ENCODE assay signal across 15 mouse cellular contexts in the genomic region with DNA sequence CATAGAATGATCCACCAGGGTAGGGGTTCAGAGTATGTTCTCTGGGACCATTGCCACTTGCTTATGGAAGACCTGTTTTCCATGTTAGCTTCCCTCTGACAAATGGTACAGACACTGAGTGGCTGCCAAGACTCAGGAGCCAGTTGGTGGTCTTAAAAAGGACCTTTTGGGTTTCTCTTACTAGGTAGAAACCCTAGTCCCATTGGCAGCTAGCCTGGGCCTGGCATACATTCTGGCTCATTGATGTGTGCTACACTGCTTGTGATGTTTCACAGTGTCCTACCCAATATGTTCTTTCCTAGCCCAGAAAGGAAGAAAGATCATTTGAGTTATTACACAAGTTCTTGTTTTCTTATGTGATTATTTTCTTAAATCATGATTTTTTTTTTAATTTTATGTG.
"Had no signal": no experiment of that assay in that cellular context is flagged by ENCODE, and none has a peak within 500 bp of the region (broad histone marks: within the 10 kb centered on the region; RNA-seq: fewer than 3 reads in every experiment).

No protein-coding gene starts in this region.

- H3K4me3 ChIP-seq: neural tube, embryonic 13.5 days; stomach, embryonic 15.5 days had no signal

- H3K9me3 ChIP-seq: stomach, embryonic 15.5 days had no signal

- H3K4me2 ChIP-seq: neural tube, embryonic 13.5 days; stomach, embryonic 15.5 days had no signal

- H3K36me3 ChIP-seq: neural tube, embryonic 13.5 days; stomach, embryonic 15.5 days had no signal

- H3K27ac ChIP-seq: neural tube, embryonic 13.5 days; stomach, embryonic 15.5 days; stomach, postnatal 0 days had no signal

- DNase-seq: retina, postnatal 1 day; right cerebral cortex, adult 18-20 months; right cerebral cortex, postnatal 14 days; right cerebral cortex, postnatal 25 days; right cerebral cortex, postnatal 4 days; spleen, adult 18-20 months; thymus, adult 18-20 months; thymus, adult 2 months; thymus, postnatal 14 days; thymus, postnatal 25 days; thymus, postnatal 36 days; thymus, postnatal 4 days had no signal

- H3K9ac ChIP-seq: neural tube, embryonic 13.5 days; stomach, embryonic 15.5 days had no signal
